Mouse (Mus musculus) forelimb bud, embryonic 11.5 days (tissue): ENCODE measurements around the gene Camta2.

Experiments
- DNase-seq: peaks from one replicate; pipeline ENCODE4 v3.0.0-alpha.2; 2012; ENCODE audit warnings: low read depth, low spot score

Camta2 gene

GRCm38 (mm10) chr11:70693504-70693903 is 5.6 kb upstream of the Camta2 start:
- no peak for DNase-seq

- DNase-seq = no peak
These were observed 1.7 kb upstream of the Camta2 start for GRCm38 (mm10) chr11:70689578-70689977.

GRCm38 (mm10) chr11:70688372-70688771 is 467 bp upstream of the Camta2 start:
- no peak for DNase-seq

- DNase-seq = peak; percentile 37
These were observed 871 bp downstream of the Camta2 start for GRCm38 (mm10) chr11:70686901-70687566.

GRCm38 (mm10) chr11:70683640-70684039 is 4.3 kb downstream of the Camta2 start:
- no peak for DNase-seq

GRCm38 (mm10) chr11:70681897-70682581 is 5.9 kb downstream of the Camta2 start:
- DNase-seq = peak; percentile 81

- DNase-seq = no peak
These were observed 6.7 kb downstream of the Camta2 start for GRCm38 (mm10) chr11:70681170-70681569.

- DNase-seq = no peak
These were observed 8.0 kb downstream of the Camta2 start for GRCm38 (mm10) chr11:70679894-70680293.

- DNase-seq = no peak
These were observed 8.5 kb downstream of the Camta2 start for GRCm38 (mm10) chr11:70679361-70679760.

GRCm38 (mm10) chr11:70678576-70678975 is 9.3 kb downstream of the Camta2 start:
- no peak for DNase-seq

- DNase-seq = no peak
These were observed 9.8 kb downstream of the Camta2 start for GRCm38 (mm10) chr11:70678092-70678491.

- DNase-seq = no peak
These were observed 13.4 kb downstream of the Camta2 start for GRCm38 (mm10) chr11:70674501-70674900.

GRCm38 (mm10) chr11:70674014-70674413 is 13.9 kb downstream of the Camta2 start:
- no peak for DNase-seq

GRCm38 (mm10) chr11:70671333-70672047 is 16.4 kb downstream of the Camta2 start:
- DNase-seq = no peak

GRCm38 (mm10) chr11:70670483-70670882 is 17.4 kb downstream of the Camta2 start:
- DNase-seq = no peak

- DNase-seq = peak; percentile 84
These were observed 18.1 kb downstream of the Camta2 start for GRCm38 (mm10) chr11:70669582-70670345.

- DNase-seq = peak; percentile 99
These were observed 19.0 kb downstream of the Camta2 start, which contains the start of gene Spag7 for GRCm38 (mm10) chr11:70668771-70669505. Gene Spag7, minus strand, starts transcription at chr11:70669416.

- DNase-seq = no peak
These were observed 19.6 kb downstream of the Camta2 start for GRCm38 (mm10) chr11:70668335-70668770.

- DNase-seq = peak; percentile 64
These were observed 20.4 kb downstream of the Camta2 start for GRCm38 (mm10) chr11:70667271-70668150.

- no peak for DNase-seq
These were observed 21.2 kb downstream of the Camta2 start for GRCm38 (mm10) chr11:70666687-70667086.
